9 mouse cellular contexts compared by ENCODE assay signal in the genomic region with DNA sequence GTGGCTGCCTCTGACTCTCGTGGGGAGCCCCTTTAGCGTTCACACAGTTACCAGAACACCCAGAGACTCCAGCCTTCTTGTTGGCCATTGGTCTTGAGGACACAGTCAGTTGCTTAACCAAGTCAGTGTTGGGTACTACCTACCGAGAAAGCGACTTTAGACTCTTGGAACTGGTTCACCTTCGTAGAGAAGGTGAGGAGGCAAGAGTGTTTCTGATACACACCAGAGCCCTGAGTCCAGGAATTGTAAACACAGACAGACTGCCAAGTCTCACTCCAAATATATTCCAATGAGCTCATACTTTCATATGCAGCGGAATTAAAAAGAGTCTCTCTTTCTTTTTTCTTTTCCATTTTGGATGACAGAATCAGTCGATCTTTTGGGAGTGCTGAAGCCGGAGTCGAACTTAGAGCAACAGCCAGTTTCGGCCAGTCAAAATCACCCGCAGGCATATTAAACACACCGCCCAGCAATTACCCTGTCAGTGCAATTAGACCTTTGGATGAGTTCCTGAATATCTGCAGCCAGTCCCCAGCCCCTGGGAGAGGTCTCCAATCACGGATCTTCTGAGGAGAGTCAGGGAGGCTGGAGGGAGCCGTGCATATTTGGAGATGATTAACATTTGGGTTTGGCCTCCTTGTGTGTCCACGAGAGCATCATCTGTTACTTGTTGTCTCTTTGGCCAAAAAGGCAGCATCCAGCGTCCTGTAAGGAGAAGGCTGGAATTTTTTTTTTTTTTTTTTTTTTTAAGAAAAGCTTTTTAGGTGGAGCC. TPM values are rescaled to one million over a fixed set of nuclear protein-coding genes. Genes with fewer than 3 reads are reported as not detected.
DNase-seq lines count a peak whose midpoint lies in the region; ATAC-seq and TF ChIP-seq lines count a peak whose summit lies in the region.
"Had no signal": no experiment of that assay in that cellular context is flagged by ENCODE, and none has a peak within 500 bp of the region (broad histone marks: within the 10 kb centered on the region; RNA-seq: fewer than 3 reads in every experiment).

No protein-coding gene starts in this region.

- peaks cover 39% of the 10 kb centered on the region for H3K4me1 ChIP-seq in forebrain, embryonic 15.5 days
- H3K4me1 ChIP-seq in hindbrain, embryonic 11.5 days (replicated peaks; ENCODE audit: control insufficient read depth, insufficient read depth, low read length), result peaks cover 23% of the 10 kb centered on the region
- H3K4me1 ChIP-seq in neural tube, embryonic 13.5 days (replicated peaks), result peaks cover 57% of the 10 kb centered on the region

- H3K36me3 ChIP-seq in forebrain, embryonic 15.5 days, result no peaks in the 10 kb centered on the region
- no peaks in the 10 kb centered on the region for H3K36me3 ChIP-seq in hindbrain, embryonic 11.5 days (ENCODE audit: control insufficient read depth, insufficient read depth, low read length)
- no peaks in the 10 kb centered on the region for H3K36me3 ChIP-seq in neural tube, embryonic 13.5 days

- no peaks in the 10 kb centered on the region for H3K9me3 ChIP-seq in forebrain, embryonic 15.5 days
- no peaks in the 10 kb centered on the region for H3K9me3 ChIP-seq in hindbrain, embryonic 11.5 days (ENCODE audit: control insufficient read depth, low read length)
- H3K9me3 ChIP-seq in neural tube, embryonic 13.5 days, result no peaks in the 10 kb centered on the region

- H3K27me3 ChIP-seq in forebrain, embryonic 15.5 days, result no peaks in the 10 kb centered on the region
- H3K27me3 ChIP-seq in hindbrain, embryonic 11.5 days (ENCODE audit: control insufficient read depth, insufficient read depth, low read length), result no peaks in the 10 kb centered on the region
- no peaks in the 10 kb centered on the region; the same call in 1 of the 2 replicates for H3K27me3 ChIP-seq in neural tube, embryonic 13.5 days

- 40% methylated on average over 16 of the region's 16 CpGs for WGBS in forebrain, embryonic 15.5 days
- 48% methylated on average over 16 of the region's 16 CpGs for WGBS in hindbrain, embryonic 11.5 days
- 35% methylated on average over 16 of the region's 16 CpGs for WGBS in neural tube, embryonic 13.5 days

- H3K27ac ChIP-seq in layer of hippocampus, adult 2 months, result peak overlapping the region; percentile 51; the same call in 1 of the 2 replicates
- peak overlapping the region; percentile 71 for H3K27ac ChIP-seq in forebrain, embryonic 15.5 days (replicated peaks)
- H3K27ac ChIP-seq in hindbrain, embryonic 11.5 days (ENCODE audit: low read depth, low read length), result peak overlapping the region; percentile 87
- H3K27ac ChIP-seq in neural tube, embryonic 13.5 days (replicated peaks), result peak overlapping the region; percentile 74

- H3K9ac ChIP-seq in forebrain, embryonic 15.5 days (replicated peaks), result no peak overlapping the region
- H3K9ac ChIP-seq in hindbrain, embryonic 11.5 days (ENCODE audit: low read depth, low read length), result no peak overlapping the region
- no peak overlapping the region for H3K9ac ChIP-seq in neural tube, embryonic 13.5 days

- no peak for ATAC-seq in forebrain, embryonic 15.5 days (replicated peaks)
- ATAC-seq in hindbrain, embryonic 11.5 days (ENCODE audit: low FRiP score), result no peak
- no peak for ATAC-seq in neural tube, embryonic 13.5 days (ENCODE audit: low read depth)

- no peak overlapping the region for H3K4me2 ChIP-seq in forebrain, embryonic 15.5 days (replicated peaks)
- H3K4me2 ChIP-seq in hindbrain, embryonic 11.5 days (replicated peaks; ENCODE audit: low read depth, low read length), result no peak overlapping the region
- H3K4me2 ChIP-seq in neural tube, embryonic 13.5 days, result no peak overlapping the region

- no peak for DNase-seq in layer of hippocampus, adult 2 months (ENCODE audit: low spot score in 2 of 2)
- DNase-seq in layer of hippocampus, adult 18-20 months (ENCODE audit: low spot score in 2 of 2), result no peak
- DNase-seq in hindbrain, embryonic 11.5 days (ENCODE audit: low spot score), result peak; percentile 42
- no peak for DNase-seq in cerebellum, postnatal 36 days
- DNase-seq in natural killer cell, adult 2 months (ENCODE audit: low spot score in 2 of 2), result no peak
- DNase-seq in spleen, postnatal 36 days (ENCODE audit: low spot score in 2 of 2), result no peak
- DNase-seq: cerebellum, adult 11-12 months had no signal

- TF ChIP-seq CTCF in layer of hippocampus, adult 2 months (conservative IDR thresholded peaks at IDR 0.05), result no peak

- no peak overlapping the region for H3K4me3 ChIP-seq in layer of hippocampus, adult 2 months
- no peak overlapping the region for H3K4me3 ChIP-seq in forebrain, embryonic 15.5 days
- H3K4me3 ChIP-seq in hindbrain, embryonic 11.5 days (ENCODE audit: low read depth, low read length), result no peak overlapping the region
- H3K4me3 ChIP-seq in neural tube, embryonic 13.5 days, result no peak overlapping the region

RNA-seq across cellular contexts. Expression of gene Angptl1, which starts 57.9 kb away (rescaled TPM):
- under 1 TPM; 0.79 to 0.92 TPM for total RNA-seq in layer of hippocampus, adult 2 months (2021)
- 1 to 10 TPM in 1 of 2 experiments, under 1 TPM in 1; 0.74 to 1.6 TPM for total RNA-seq in layer of hippocampus, adult 18-20 months (2021)
- polyA plus RNA-seq in forebrain, embryonic 15.5 days (2015; fragmentation: Nextera tagmentation; extraction: Ambion mirVana), result 1.4 and 1.5 TPM in 2 replicates
- 5.1 and 6.9 TPM in 2 replicates for polyA plus RNA-seq in hindbrain, embryonic 11.5 days (2014; fragmentation: Nextera tagmentation; extraction: Ambion mirVana)
- polyA plus RNA-seq in neural tube, embryonic 13.5 days (2015; fragmentation: Nextera tagmentation; extraction: Ambion mirVana), result 3.5 and 8.0 TPM in 2 replicates
